Mouse (Mus musculus): ENCODE data around the gene Kdelr3.
A peak's percentile ranks its signal among the peaks of the same experiment; 100 is the strongest.

Gene Kdelr3

DNA sequence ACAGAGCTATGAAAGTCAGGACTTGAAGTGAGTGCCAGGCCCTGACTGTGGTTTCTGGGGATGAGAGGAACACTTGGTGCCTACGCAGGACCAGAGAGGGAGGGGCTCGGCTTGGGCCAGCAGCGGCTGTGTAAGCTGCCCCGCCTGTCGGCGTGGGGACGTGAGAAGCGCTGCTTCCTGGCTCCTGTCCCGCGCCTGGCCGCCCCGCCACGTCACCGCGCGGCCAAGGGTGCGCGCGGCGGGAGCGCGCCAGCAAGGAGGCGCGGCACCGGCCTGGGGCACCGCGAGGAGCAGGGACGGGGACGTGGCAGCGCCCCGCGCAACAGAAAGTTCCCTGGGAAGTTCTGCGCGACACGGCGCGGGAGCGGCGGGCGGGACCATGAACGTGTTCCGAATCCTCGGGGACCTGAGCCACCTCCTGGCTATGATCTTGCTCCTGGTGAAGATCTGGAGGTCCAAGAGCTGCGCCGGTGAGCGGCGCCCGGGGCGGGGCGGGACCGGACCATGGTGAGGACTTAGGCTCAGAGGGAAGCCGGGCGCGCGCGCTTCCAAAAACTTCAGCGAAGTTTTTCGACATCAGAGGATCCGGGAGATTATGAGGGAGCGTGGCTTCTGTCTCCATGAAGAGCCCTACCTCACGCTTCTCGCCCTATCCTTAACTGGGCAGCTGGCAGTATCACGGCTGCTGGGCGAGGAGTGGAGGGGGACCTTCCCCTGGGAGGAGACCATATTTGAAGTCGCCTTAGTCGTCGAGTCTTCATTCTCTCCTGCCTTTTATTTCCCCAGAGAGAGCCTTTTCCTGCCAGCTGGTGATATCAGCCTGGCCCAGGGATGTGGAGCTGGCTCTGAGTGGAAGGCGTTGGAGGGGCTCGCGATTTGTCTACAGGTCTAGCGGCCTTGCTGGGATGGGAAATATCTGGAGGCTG, at the start of gene Kdelr3:
Kdelr3 (plus strand) TSS at position 241 of the 926 bp plus-strand sequence.
- DNase-seq (ENCODE audit: low read depth, low spot score) = peak; percentile 87

DNA sequence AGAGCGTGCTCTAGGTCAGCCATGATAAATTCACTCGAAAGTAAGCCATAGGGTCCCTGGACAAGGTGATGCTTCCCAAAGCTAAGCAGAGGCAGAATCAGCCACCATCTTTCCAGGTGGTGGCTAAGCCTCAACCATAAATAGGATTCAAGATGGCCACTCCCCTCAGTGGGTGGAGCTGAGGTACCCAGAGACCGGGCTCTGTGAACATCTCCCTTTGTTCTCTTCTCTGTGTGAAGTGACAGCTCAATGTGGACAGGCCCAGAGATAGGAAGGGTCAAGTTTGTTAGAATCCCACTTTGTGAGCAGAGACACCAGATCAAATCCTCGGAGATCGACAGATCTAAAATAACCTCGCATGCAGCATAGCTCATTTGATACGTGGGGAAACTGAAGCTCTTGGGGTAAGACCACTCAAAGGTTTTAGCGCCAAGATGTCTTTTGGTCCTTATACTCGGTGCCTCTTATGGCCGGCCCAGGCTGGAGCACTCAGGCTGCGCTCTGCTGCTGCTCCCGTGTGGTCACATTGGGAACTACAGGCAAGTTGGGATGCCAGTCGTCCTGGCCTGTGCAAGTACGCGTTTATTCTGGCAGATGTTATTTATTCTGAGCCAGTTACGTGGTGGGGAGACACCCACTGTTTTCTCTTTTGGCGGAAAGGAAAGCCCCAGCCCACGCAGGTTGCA, 49.5 kb upstream of the Kdelr3 start:
- DNase-seq (ENCODE audit: low read depth, low spot score) = peak; percentile 88

DNA sequence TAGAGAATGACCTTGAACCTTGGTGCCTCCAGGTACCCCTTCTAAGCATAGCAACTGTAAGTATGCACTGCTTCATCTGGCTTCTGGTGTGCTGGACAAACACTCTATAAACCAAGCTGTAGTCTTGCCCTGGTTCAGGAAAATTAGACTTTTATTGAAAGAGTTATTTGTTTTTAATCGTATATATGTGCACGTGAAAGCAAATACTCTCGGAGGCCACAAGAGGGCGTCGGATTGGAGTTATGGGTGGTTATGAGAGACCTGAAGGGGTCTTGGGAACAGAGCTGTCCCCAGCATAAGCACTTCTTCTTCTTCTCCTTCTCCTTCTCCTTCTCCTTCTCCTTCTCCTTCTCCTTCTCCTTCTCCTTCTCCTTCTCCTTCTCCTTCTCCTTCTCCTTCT, 46.6 kb upstream of the Kdelr3 start:
- no peak for DNase-seq (ENCODE audit: low read depth, low spot score)

DNA sequence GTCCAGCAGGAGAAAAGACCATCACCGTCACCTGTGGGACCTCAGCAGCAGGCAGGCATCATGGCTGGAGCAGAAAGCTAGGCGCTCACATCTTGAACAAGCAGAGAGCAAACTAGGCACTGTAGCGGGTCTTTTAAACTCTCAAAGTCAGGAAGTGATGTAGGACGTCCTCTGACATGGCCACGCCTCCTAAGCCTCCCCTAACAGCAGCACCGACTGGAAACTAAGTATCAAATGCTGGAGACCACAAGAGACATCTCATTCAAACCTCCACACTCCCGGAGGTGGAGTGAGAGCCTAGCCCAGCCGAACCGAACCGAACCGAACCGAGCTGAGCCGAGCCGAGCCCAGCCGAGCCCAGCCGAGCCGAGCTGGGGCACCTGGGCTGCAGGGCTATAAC, 45.6 kb upstream of the Kdelr3 start:
- DNase-seq (ENCODE audit: low read depth, low spot score) = no peak

DNA sequence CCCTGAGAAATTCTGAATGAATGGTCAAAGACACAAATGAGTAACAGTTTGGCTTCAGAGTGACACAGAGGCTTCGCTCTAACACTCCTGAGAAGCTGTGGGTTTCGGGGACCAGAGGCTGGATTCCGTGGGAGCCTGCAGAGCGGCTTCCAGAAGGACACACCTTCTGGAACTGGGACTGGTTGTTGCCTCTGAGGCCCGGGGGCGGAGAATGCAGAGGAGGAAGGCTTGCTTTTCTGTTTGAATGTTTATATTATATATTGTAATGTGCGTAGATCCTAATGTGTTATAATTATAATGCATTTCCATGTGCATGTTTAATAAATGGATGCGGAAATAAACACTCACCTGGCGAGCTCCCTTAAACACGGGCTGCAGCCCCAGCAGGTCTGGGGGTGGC, 45.1 kb upstream of the Kdelr3 start:
- no peak for DNase-seq (ENCODE audit: low read depth, low spot score)

DNA sequence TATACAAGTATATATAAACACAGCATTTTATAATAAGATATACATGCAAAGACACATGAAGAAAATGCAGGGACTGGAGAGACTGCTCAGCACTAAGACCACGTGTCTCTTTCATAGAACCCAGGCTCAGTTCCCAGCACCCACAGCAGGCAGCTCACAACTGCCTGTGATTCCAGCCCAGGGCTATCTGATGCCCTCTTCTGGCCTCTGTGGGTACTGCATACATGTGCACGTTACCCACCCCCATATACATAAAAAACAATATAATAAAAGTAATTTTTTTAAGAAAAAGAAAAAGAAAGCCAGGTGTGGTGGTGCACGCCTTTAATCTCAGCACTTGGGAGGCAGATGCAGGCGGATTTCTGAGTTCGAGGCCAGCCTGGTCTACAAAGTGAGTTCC, 43.2 kb upstream of the Kdelr3 start:
- DNase-seq (ENCODE audit: low read depth, low spot score) = no peak

DNA sequence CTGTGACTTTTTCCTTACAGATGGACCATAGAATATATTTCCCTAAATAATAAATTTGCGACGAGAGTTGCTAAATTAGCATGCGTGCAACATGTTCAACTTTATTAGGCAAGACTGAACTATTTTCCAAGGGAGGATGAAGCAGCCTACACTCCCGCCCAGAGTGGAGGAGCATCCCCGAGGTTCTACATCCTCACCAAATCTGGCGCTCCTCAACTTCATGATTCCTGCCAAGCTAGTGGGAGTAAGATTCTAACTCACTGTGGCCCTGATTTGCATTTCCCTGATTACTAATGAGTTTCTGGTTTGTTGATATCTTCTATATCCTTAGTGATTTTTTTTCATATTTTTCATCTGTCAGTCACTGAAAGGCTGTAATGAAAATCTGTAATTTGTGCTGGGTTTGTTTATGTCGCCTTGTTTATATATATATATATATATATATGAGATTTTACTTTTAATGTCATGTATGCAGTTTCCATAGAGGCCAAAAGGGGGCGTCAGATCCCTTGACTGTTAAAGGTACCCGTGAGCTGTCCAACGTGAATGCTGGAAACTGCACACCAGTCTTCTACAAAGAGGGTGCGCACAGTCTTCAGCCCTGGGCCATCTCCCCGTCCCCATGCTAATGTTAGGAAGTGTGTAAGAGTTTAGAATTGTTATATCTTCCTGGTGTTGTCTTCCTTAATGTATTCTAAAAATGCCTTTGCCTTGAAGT, 42.4 kb upstream of the Kdelr3 start:
- no peak for DNase-seq (ENCODE audit: low read depth, low spot score)

DNA sequence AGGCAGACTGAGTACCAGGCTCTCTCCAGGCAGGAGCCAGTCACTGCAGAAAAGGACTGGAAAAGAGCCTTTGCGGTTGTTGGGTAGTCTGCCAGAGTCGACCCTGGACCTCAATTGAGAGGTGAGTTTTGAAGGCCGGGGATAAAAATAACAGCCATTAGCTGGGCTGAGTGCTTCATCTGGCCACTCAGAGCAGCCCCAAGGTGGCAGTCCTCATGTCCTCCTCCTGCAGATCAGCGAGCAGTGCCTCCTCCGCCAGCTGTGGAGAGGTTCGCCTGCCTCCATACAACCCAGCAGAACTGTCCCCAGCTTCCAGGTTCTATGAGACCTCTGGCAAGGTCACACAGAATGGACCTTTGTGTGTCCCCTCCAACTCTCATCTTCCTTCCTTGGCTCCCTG, 39.0 kb upstream of the Kdelr3 start:
- no peak for DNase-seq (ENCODE audit: low read depth, low spot score)

DNA sequence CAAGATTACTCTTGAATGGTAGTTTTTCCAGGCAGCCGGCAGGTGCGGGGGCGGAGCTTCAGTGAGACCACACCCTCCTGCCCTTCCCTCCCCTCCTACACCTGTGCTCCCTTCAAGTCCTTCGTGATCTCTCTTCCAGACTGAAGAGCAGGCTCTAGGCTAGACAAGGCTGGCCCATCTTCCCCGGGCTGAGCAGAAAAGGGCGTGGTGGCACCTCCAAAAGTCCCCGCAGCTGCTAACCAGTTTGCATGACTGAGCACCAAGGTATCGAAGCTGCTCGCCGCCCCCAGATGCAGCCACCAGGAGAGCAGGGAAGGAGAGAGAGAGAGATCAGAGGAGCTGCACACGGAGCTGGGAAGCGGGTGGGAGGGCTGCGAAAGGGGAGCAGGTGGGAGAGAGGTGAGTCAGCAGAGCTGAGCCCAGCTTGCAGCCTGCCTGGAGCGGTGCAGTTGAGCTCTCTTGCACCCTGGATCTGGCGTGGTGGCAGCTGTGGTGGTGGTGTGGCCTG, 35.0 kb upstream of the Kdelr3 start:
- DNase-seq (ENCODE audit: low read depth, low spot score) = no peak

DNA sequence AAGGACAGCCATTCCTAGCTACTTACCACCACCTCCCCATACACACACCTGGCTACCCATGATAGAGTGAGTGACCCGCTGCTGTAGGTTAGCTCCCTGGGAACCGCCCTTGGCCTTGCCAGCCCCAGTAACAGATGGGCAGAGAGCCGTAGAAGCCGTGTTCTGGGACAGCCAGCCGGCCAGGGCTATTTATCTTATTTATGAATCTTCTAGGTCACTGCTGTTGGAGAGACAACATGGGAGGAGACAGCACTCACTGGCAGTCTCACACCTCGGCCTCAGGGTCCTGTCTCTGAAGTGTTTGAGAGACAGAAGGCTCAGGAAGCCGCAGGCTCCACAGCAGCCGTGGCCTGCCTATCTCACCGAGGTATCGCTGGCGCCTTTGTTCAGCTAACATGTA, 26.7 kb upstream of the Kdelr3 start:
- DNase-seq (ENCODE audit: low read depth, low spot score) = no peak

DNA sequence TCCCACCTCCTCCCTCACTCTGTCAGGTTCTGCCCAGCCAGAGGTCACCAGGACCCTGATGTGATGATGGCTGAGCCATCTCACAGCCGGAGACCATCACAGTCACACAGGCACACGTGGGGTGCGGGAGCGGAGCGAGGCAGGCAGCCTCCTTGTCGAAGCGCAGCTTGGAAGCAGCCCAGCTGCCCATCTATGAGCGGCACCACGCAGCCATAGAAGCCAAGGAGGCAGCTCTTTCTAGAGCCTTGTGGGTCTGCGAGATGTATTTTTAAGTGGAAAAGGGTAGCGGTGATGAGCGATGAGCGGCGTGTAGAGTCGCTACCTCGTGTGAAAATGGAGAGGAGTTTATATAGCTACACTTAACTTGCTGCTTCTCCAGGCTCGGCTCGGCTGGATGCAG, 22.7 kb upstream of the Kdelr3 start:
- no peak for DNase-seq (ENCODE audit: low read depth, low spot score)

DNA sequence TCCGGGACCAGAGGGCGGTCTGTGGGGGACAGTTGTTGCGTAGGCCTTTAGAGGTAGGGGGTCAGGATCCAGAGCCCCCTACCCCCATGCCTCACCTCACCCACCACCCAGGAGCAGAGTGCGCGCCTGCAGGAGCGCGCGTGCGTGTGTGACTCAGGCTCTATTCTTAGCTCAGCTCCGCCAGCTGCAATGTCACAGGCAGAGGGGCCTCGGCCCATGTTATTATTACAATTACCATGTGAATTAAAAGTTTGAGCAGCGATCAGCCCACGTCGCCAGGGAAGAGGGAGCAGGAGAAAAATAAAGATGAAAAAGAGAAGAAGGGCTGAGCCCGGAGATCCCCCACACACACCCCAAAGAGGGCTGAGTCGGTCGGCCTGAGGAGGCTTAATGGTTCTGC, 16.1 kb upstream of the Kdelr3 start:
- DNase-seq (ENCODE audit: low read depth, low spot score) = no peak

DNA sequence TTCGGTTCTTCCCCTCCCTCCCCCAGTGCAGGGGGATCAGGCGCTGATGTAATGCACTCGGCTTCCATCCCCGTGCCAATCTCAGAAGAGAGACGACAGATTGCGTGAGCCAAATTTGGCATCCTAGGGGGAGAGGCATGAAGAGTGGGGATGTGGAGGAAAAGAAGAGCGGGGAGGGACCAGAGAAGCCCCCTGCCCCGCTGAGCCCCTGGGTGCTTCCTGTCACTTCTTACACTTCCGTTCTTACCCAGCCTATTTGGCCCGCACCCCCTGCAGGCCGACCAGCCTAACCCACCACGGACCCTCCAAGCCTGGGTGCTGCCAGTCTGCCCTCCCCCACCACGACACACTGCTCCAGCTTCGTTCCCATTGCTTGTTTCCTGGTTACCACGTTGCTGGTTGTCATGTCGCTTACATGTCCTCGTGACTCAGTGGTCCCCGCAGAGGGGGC, 13.3 kb upstream of the Kdelr3 start:
- DNase-seq (ENCODE audit: low read depth, low spot score) = no peak

DNA sequence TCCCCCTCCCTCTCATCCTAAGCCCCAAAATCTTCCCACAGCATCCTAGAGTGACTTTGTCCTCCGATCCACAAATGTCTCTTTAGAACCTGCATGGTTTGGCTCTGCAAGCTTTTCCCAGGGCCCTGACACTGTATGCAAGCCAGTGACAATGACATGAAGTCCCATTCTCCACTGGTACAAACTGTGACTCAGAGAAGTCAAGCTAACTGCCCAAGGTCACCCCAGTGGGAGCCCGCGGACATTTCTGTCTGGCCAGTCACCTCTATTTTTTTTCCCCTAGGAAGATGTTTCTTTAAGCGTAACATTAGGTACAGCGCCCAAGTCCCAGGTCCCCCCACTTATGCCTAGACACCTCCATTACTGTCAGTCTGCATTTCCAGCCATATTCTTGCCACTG, 12.8 kb upstream of the Kdelr3 start:
- no peak for DNase-seq (ENCODE audit: low read depth, low spot score)

DNA sequence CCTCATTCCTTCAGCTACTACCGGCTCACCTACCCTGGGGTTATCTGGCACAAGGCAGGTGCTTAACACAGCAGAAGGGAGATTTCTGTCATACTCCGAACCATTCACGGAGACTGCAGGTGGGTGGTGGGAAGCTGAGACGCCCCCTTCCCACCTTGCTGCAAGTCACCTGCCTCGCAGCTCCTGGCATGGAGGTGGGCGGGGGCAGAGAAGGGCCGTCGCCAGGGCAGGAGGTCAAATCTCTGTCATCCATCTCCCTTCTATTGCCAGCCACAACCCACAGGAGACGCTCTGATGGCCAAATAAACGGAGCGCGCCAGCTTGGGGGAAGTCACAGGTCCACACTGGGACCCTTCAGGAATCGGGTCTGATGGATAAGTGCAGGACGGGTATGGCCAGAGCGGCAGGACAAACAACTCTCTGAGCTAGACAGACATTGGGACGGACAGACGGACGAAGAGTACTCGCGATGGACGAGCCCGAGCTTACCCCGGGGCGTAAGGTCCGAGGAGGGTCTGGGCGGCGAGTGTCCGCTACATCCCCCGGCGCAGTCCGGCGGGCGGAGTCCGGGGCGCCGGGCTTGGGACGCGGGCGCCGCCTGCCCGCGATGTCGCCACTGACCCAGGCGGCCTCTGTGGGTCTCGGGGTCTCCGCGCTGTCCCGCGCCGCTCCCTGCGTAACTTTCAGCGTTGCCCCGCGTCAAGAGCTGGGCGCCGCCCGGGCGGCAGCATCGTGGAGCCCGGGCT, 11.3 kb upstream of the Kdelr3 start, which contains the start of gene Kcnj4:
Kcnj4 (minus strand) TSS at position 535 of the 746 bp plus-strand sequence.
- DNase-seq (ENCODE audit: low read depth, low spot score) = no peak

DNA sequence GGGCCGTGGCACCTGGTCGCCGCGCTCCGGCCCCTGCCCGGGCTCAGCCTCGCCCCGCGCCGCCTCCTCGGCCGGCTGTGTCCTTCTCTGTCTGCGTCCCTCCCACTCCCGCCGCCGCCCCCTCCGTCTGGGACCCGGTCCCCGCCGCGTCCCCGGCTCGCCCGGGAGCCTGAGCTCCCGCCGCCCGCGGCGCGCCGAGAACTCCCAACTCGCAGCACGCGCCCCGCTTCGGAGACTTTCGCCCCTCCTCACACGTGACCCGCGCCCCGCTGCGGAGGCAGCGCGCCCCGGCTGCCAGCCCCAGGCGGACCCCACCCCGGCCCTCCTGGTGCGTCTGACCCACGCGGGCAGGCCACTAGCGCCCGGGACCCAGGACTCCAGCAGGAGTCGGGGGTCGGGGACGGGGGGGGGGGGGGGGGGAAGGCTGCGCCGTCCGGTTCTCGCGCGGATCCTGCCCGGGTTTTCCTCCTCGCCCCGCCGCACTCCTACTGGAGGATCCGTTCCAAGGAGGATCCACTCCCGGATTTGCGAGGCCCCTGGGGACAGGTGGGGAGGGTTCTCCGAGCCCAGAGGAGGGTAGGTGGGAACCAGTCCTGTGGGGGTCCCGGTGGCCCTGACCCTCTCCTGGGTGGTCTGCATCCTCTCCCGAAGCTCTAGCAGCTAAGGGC, 10.5 kb upstream of the Kdelr3 start:
- DNase-seq (ENCODE audit: low read depth, low spot score) = no peak

DNA sequence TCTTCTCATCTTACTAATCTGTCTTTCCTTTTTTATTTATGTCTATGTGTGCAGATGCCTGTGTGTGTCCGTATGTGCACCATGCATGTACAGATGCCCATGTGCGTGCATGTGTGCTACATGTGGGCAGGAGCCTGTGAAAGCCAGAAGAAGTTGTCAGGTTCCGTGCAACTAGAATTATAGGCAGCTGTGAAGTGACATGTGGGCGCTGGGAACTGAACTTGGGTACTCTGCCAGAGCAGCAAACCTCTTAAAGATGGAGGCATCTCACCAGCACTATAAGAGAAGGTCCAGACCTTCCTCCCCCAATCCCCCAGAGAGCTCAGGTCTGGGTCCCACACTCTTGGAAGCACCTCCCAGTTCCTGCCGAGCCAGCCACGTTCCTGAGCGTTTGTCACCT, 9.8 kb upstream of the Kdelr3 start:
- DNase-seq (ENCODE audit: low read depth, low spot score) = no peak

DNA sequence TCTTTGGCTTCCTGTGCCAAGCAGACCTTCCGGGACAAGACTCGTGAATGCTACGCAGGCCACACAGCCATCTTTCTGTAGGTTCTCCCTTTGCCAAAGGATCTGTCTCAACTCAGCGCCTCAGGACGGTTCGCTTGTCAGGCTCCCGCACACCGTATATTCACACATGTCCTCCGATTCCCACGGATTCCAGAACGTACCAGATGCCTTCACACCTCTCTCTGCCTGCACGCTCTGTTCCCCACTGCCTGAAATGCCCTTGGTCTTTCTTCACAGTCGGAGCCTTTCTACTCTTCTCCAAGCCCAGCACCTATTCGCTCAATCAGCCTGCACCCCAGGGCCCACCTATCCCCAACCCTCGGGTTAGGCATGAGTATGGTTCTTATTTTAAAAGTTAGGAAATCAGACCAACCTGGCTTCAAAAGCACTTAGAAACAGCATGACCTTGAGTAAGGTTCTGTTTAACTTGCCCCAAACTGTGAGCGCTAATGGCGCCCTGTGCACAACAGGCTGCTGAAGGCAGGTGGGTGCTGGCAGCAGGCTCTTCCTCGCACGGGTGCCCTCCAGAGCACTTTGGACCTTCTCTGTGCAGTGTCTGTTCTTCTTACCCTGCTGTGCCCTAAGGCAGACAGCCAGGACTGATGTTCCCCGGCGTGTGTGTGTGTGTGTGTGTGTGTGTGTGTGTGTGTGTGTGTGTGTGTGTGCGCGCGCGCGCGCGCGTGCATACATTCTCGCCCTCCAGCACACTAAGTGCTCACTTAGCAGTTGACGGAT, 9.0 kb upstream of the Kdelr3 start:
- DNase-seq (ENCODE audit: low read depth, low spot score) = no peak

DNA sequence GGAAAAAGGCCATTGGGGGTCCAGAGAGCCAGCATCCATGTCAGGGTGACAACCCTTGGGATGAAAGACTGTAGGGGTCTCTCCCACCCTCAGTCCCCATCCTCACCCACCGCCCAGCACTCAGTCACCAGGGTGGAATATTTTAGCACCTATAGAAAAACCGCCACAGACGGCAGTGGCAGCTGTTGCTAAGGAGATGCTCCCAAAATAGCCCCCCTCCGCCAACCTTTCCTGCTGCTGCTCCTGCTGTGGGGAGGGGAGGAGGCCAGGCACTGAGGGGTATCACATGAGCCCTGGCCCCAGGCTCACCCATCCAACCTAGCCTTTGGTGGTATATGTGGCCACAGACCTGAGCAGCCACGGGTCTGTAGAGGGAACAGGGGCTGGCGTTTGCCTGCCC, 6.2 kb upstream of the Kdelr3 start:
- no peak for DNase-seq (ENCODE audit: low read depth, low spot score)

DNA sequence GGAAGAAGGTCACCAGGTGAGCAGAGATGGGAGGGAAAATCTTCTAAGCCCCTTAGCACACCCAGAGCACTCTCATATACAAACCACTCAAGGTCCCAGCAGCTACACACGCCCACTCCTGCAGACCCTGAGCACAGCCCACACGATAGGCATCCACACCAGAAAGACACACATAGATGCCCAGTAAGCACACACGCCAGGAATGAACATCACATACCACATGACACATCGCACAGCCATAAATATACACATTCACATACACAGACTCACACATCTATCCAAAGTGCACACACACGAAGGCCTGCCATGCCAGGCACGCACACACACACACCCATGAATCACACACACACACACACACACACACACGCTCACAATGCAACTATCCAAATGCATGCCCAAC, 5.8 kb upstream of the Kdelr3 start:
- no peak for DNase-seq (ENCODE audit: low read depth, low spot score)
